Mouse (Mus musculus) megakaryocyte, embryonic 14.5 days (primary cell): ENCODE results near the gene Rnf150. TPM values are rescaled to one million over a fixed set of nuclear protein-coding genes. Genes with fewer than 3 reads are reported as not detected.

Source experiments
- H3K27me3 ChIP-seq: replicated peaks from 2 replicates; pipeline ENCODE3; 2012; ENCODE audit warnings: inconsistent platforms
- H3K36me3 ChIP-seq: replicated peaks from 2 replicates; pipeline ENCODE3; 2012; ENCODE audit warnings: low read length, inconsistent platforms, mixed read lengths
- H3K4me1 ChIP-seq: 2 replicates; pipeline ENCODE4 v1.6.1; 2012; ENCODE audit warnings: inconsistent platforms
- H3K4me3 ChIP-seq: replicated peaks from 2 replicates; pipeline ENCODE3; 2012; ENCODE audit warnings: moderate library complexity, mild to moderate bottlenecking, inconsistent platforms
- H3K9me3 ChIP-seq: 2 replicates; pipeline ENCODE4 v1.6.1; 2012; ENCODE audit warnings: inconsistent platforms
- FLI1 ChIP-seq: IDR thresholded peaks from 2 replicates; pipeline ENCODE4 v1.6.1; 2012; ENCODE audit warnings: low read length, inconsistent platforms, mixed read lengths
- GATA1 ChIP-seq: IDR thresholded peaks from 3 replicates; pipeline ENCODE4 v1.6.1; 2012; ENCODE audit warnings: mixed read lengths, low read length, inconsistent platforms, borderline replicate concordance
- polyA plus RNA-seq: library from polyadenylated mRNA; stranded (reverse); fragments of >175 nt; gene quantifications from 2 replicates; pipeline ENCODE4 v1.2.3, GENCODE M21; 2012; ENCODE audit warnings: low replicate concordance; ENCODE audit not compliant: insufficient read depth

Gene Rnf150
- polyA plus RNA-seq, 1 experiment: 0.58 TPM

DNA sequence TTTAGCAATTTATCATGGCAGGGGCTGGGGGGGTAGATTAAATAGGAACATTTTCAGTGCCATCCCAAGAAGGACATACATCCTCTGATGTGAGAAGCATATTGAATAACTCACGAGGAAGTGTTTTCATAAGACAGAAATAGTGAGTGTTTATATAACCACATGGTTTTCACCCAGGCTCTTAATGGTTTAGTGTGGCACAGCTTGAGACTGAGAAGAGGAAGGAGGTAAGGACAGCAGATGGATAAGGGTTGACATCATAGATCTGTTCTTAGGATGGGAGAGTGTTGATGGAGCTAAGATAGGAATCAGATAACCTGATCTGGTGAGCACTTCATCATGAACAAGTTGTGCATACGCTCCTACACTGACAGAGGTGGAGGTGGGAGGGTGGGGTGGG is 101.4 kb downstream of the Rnf150 start:
- Histone ChIP-seq H3K27me3 (no peaks in the 10 kb centered on the region), H3K4me3 (no peak overlapping the region), H3K4me1 (peaks cover 48% of the 10 kb centered on the region), H3K9me3 (no peaks in the 10 kb centered on the region), H3K36me3 (peaks cover 6% of the 10 kb centered on the region)
- no peak for TF ChIP-seq FLI1
- no peak for TF ChIP-seq GATA1

DNA sequence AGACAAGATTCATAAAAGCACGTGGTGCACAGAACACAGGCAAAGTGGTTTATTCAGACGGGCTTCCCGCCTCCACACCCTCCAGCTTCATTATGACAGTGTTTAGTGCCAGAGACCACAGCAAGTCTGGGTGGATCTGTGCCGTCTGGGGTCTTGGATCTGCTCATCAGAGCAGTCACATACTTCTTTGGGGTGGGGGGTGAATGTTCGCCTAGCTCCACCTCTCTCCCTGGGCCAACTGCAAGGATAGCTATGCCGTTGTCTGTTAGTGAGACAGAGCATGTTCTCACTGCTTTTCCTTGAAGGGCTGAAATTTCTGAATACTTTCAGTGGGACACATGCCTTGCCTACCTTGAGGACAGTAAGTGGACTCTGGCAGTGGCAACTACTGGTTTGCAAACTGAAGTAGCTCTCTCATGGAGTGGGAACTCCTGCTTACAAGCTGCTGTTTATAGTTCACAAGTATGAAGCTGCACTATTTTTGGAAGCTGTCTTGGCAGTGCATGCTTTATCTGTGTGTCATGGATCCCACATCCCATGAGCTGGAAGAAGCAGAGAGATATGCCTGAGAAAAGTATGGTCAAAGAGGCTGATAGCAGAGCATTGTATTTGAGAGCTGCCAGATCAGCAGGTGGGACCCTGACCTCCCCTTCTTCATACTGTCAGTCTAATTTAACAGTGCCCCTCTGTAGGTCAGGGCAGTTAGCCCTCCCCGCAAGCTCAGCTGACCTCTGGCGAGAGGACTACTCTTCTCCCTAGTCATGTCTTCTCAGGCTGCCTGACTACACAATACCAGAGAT is 104.9 kb downstream of the Rnf150 start:
- Histone ChIP-seq H3K4me3 (peak overlapping the region; percentile 78), H3K27me3 (no peaks in the 10 kb centered on the region), H3K4me1 (peaks cover 65% of the 10 kb centered on the region), H3K9me3 (no peaks in the 10 kb centered on the region), H3K36me3 (peaks cover 3% of the 10 kb centered on the region)
- TF ChIP-seq GATA1 (no peak), FLI1 (no peak)

DNA sequence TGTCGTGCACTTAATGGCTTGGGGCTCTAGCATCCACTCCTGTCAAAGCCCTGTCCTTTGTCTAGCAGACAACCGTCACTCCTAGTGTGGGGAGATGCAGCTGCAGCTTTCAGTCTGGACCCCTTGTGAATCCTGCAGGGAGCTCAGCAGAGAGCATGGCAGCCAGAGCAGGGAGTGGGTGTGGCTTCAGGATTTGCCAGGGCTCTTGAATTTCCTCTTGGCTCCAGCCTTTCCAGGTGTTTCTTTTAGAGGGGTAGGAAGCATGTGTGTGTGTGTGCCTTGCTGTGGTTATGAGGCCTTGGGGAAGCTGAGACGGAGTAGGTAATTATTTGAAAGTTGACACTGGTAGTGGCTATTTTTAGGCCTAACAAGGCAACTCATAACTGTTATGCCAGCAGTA is 106.8 kb downstream of the Rnf150 start:
- Histone ChIP-seq H3K27me3 (no peaks in the 10 kb centered on the region), H3K4me3 (no peak overlapping the region), H3K36me3 (peaks cover 3% of the 10 kb centered on the region), H3K9me3 (no peaks in the 10 kb centered on the region), H3K4me1 (peaks cover 47% of the 10 kb centered on the region)
- TF ChIP-seq GATA1: no peak
- no peak for TF ChIP-seq FLI1

DNA sequence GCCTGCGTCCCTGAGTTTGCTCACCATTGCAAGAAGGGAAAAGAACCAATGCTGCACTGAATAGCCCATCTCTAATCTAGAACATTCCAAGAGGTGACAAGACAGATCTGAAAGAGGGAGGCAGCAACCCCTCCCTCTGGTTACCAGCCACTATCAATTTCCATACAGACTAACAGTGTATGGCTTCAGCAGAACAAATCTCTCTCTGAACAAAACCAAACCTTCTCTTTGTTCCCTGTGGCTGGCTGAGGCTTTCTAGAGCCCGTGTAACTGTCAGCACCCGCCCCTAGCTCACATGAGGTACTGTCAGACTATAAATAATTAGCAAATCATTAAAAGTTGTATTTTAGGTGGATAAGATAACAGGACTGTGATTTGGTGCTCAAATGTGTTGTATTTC is 109.7 kb downstream of the Rnf150 start:
- no peak for TF ChIP-seq FLI1
- no peak for TF ChIP-seq GATA1
- Histone ChIP-seq H3K9me3 (peaks cover 6% of the 10 kb centered on the region; the same call in 1 of the 2 replicates), H3K4me1 (peaks cover 43% of the 10 kb centered on the region), H3K4me3 (no peak overlapping the region), H3K27me3 (no peaks in the 10 kb centered on the region), H3K36me3 (peaks cover 11% of the 10 kb centered on the region)

DNA sequence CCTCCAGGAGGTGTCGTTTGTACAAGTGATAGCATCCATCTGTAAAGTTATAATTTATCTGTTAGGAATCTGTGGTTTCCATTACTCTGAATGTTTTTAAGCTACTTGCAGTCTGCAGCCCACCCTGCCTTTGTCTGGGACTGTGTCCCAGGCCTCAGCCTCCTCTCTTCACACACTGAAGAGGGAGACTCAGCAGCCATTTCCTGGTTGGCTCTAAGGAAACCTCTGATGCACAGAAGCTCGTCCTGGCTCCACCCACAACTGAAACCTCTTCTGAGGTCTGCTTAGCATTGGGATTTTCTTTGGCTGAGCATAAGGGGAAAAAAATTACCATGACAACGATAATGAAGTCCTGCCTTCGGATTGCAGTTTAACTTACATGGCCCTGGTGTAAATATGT is 110.2 kb downstream of the Rnf150 start:
- Histone ChIP-seq H3K4me3 (no peak overlapping the region), H3K27me3 (no peaks in the 10 kb centered on the region), H3K9me3 (peaks cover 6% of the 10 kb centered on the region; the same call in 1 of the 2 replicates), H3K36me3 (peaks cover 11% of the 10 kb centered on the region), H3K4me1 (peaks cover 38% of the 10 kb centered on the region)
- TF ChIP-seq FLI1: no peak
- TF ChIP-seq GATA1: no peak

DNA sequence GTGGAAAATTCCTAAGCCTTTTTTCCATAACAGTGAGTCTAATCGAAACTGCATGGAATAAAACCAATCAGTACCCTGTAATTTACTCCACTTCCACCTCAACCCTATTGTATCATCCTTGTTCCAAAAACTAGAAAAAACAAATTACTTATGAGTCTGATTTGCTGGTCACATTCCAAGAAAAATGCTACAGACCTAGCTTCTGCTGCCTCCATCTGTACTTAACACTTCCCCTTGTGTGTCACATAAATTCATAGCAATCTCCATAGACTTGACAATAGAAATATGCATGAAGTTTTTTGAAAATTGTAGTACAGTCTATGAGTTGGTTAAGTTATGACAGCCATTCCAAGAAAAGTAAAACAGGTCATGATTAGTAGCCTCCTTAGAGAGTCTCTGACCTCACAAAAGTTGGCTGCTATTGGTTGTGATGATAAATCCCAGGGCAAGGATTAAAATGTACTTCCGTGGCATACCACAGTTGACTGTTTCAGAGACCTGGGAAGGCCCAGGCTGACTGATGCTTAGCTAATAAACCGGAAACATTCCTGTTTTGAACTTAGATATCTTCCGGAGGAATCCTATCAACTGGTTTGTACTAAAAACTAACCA is 118.2 kb downstream of the Rnf150 start:
- Histone ChIP-seq H3K4me1 (peaks cover 54% of the 10 kb centered on the region), H3K4me3 (no peak overlapping the region), H3K36me3 (no peaks in the 10 kb centered on the region), H3K27me3 (no peaks in the 10 kb centered on the region), H3K9me3 (no peaks in the 10 kb centered on the region)
- TF ChIP-seq GATA1 (no peak), FLI1 (no peak)

DNA sequence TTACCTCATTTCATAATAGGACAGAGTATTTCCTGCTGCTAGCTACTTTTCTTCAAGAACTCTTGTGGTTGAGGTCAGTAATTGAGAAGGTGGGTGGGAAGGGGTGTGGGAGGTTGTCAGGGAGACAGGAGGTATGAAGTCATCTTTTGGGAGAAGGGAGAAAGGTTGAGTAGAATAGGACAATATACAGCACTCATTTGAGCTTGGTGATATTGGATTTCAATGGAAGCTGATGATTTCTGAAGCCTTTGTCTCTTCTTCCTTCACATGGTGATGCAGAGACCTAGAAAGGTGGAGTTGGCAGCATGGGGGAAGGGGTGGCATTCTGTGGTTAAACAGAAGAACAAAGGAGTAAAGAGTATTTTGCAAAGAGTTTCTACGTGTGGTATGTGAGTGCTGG is 119.7 kb downstream of the Rnf150 start:
- H3K27me3 ChIP-seq: no peaks in the 10 kb centered on the region
- H3K4me3 ChIP-seq: no peak overlapping the region
- H3K4me1 ChIP-seq: peaks cover 54% of the 10 kb centered on the region
- TF ChIP-seq GATA1 (no peak), FLI1 (no peak)
- H3K36me3 ChIP-seq: no peaks in the 10 kb centered on the region
- no peaks in the 10 kb centered on the region for H3K9me3 ChIP-seq

DNA sequence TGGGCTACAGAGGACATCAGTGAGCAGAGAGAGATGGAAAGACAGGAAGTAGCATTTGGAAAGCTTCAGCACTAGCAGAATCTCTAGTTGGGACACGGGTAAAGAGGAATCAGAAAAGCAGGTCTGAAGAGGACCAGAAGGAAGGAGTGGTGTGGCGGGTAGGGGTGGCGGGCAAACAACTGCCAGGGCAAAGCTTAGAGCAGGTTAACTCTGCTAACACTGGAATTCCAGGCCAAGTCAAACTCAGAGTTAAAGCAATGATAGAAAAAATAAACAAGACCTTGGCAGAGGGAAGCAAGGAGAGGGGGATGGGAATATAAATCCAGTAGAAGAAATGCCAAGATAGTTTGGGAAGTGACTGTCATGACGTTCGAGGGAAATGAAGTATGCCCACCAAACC is 120.1 kb downstream of the Rnf150 start:
- Histone ChIP-seq H3K36me3 (no peaks in the 10 kb centered on the region), H3K4me1 (peaks cover 54% of the 10 kb centered on the region), H3K9me3 (no peaks in the 10 kb centered on the region), H3K27me3 (no peaks in the 10 kb centered on the region), H3K4me3 (no peak overlapping the region)
- no peak for TF ChIP-seq FLI1
- TF ChIP-seq GATA1: no peak

DNA sequence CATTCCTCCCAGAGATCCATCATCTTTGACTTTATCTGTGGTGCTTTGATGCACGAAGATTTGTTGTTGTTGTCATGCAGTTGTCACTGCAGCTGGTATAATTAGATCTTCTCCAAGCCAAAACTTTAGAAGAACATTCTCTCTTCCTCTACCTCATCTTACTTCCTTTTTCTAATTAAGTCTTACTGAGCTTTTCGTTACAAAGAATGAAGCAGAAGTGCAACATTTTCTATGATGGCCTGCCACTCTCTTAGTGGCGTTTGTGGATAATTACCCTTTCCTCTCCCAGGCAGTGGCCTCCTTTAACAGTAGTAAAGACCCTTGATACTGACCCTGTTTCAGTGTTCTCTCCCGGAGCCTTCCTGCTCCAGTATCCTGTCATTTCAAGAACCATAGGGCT is 128.9 kb downstream of the Rnf150 start:
- no peaks in the 10 kb centered on the region for H3K9me3 ChIP-seq
- H3K36me3 ChIP-seq: peaks cover 16% of the 10 kb centered on the region
- TF ChIP-seq FLI1 (no peak), GATA1 (no peak)
- no peak overlapping the region for H3K4me3 ChIP-seq
- no peaks in the 10 kb centered on the region for H3K27me3 ChIP-seq
- no peaks in the 10 kb centered on the region; the same call in 1 of the 2 replicates for H3K4me1 ChIP-seq

DNA sequence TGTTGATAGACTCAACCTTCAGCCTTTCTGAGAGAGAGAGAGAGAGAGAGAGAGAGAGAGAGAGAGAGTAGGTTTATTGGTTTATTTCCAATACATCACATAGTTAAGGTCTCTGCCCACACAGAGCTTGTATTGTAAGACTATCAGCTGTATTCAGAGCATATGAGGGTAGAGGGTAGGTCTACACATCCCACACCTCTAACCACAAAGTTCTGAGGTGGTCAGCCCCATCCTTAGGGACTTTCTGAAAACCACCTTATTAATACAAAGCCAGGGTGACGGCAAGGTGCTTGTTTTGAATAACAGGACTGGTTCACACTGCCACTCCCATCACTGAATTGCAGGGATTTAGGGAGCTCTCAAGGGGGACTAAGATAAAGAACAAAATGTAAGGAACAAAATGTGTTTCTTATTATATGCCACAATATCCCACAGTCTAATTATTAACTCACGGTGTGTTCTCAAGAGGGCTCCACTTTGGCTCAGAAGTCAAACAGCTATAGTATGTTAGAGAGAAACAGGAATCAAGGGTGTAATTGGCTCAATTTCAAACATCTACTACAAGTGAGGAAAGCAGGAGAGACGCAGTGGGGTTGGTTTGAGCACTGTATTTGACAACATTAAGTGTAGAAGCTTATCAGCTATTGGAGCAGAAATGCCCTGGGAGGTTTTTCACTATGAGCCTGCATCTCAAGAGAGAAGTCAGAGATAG is 132.7 kb downstream of the Rnf150 start:
- no peaks in the 10 kb centered on the region for H3K9me3 ChIP-seq
- TF ChIP-seq GATA1: no peak
- no peak for TF ChIP-seq FLI1
- H3K4me1 ChIP-seq: peaks cover 20% of the 10 kb centered on the region
- peaks cover 18% of the 10 kb centered on the region for H3K36me3 ChIP-seq
- no peaks in the 10 kb centered on the region for H3K27me3 ChIP-seq
- no peak overlapping the region for H3K4me3 ChIP-seq
